Mouse (Mus musculus): ENCODE results near the gene Kcnip2. TPM values are rescaled to one million over a fixed set of nuclear protein-coding genes. Genes with fewer than 3 reads are reported as not detected.
"Not testable (repeated sequence)": the region's sequence is repeated elsewhere in the genome, so short reads cannot be mapped to it uniquely, and the experiment has no call there.

Gene Kcnip2
- total RNA-seq, 2 experiments from 2014 or later, result 0.52 to 3.6 TPM

GRCm38 (mm10) chr19:45813263-45813662, 2.6 kb downstream of the Kcnip2 start:
- ATAC-seq (replicated peaks; ENCODE audit: low FRiP score, low TSS enrichment, poor library complexity, severe bottlenecking), result no peak

GRCm38 (mm10) chr19:45812673-45813252, 3.1 kb downstream of the Kcnip2 start:
- ATAC-seq (replicated peaks; ENCODE audit: low FRiP score, low TSS enrichment, poor library complexity, severe bottlenecking), result no peak

- ATAC-seq (replicated peaks; ENCODE audit: low FRiP score, low TSS enrichment, poor library complexity, severe bottlenecking), result peak; percentile 91
Observed at GRCm38 (mm10) chr19:45812115-45812514, 3.7 kb downstream of the Kcnip2 start.

GRCm38 (mm10) chr19:45811028-45811674, 4.7 kb downstream of the Kcnip2 start:
- ATAC-seq (replicated peaks; ENCODE audit: low FRiP score, low TSS enrichment, poor library complexity, severe bottlenecking), result no peak

GRCm38 (mm10) chr19:45807732-45808131, 8.1 kb downstream of the Kcnip2 start:
- no peak for ATAC-seq (replicated peaks; ENCODE audit: low FRiP score, low TSS enrichment, poor library complexity, severe bottlenecking)

- ATAC-seq (replicated peaks; ENCODE audit: low FRiP score, low TSS enrichment, poor library complexity, severe bottlenecking), result not testable (repeated sequence)
Observed at GRCm38 (mm10) chr19:45805817-45806216, 10.0 kb downstream of the Kcnip2 start.

GRCm38 (mm10) chr19:45804593-45805368, 11.1 kb downstream of the Kcnip2 start:
- peak; percentile 81 for ATAC-seq (replicated peaks; ENCODE audit: low FRiP score, low TSS enrichment, poor library complexity, severe bottlenecking)

- 0 out of 2 replicates have a peak, but pooled peaks have one; percentile 13 for ATAC-seq (replicated peaks; ENCODE audit: low FRiP score, low TSS enrichment, poor library complexity, severe bottlenecking)
Observed at GRCm38 (mm10) chr19:45803408-45803807, 12.5 kb downstream of the Kcnip2 start.

- ATAC-seq (replicated peaks; ENCODE audit: low FRiP score, low TSS enrichment, poor library complexity, severe bottlenecking), result peak; percentile 80
Observed at GRCm38 (mm10) chr19:45802702-45803101, 13.2 kb downstream of the Kcnip2 start.

GRCm38 (mm10) chr19:45796879-45797278, 19.0 kb downstream of the Kcnip2 start:
- no peak for ATAC-seq (replicated peaks; ENCODE audit: low FRiP score, low TSS enrichment, poor library complexity, severe bottlenecking)

- no peak for ATAC-seq (replicated peaks; ENCODE audit: low FRiP score, low TSS enrichment, poor library complexity, severe bottlenecking)
Observed at GRCm38 (mm10) chr19:45796061-45796556, 19.8 kb downstream of the Kcnip2 start.

- no peak for ATAC-seq (replicated peaks; ENCODE audit: low FRiP score, low TSS enrichment, poor library complexity, severe bottlenecking)
Observed at GRCm38 (mm10) chr19:45795406-45795944, 20.4 kb downstream of the Kcnip2 start.

- ATAC-seq (replicated peaks; ENCODE audit: low FRiP score, low TSS enrichment, poor library complexity, severe bottlenecking), result no peak
Observed at GRCm38 (mm10) chr19:45794718-45795117, 21.1 kb downstream of the Kcnip2 start.

GRCm38 (mm10) chr19:45792404-45792803, 23.5 kb downstream of the Kcnip2 start:
- no peak for ATAC-seq (replicated peaks; ENCODE audit: low FRiP score, low TSS enrichment, poor library complexity, severe bottlenecking)

GRCm38 (mm10) chr19:45789888-45790874, 25.7 kb downstream of the Kcnip2 start:
- peak; percentile 73 for ATAC-seq (replicated peaks; ENCODE audit: low FRiP score, low TSS enrichment, poor library complexity, severe bottlenecking)

- no peak for ATAC-seq (replicated peaks; ENCODE audit: low FRiP score, low TSS enrichment, poor library complexity, severe bottlenecking)
Observed at GRCm38 (mm10) chr19:45789365-45789764, 26.5 kb downstream of the Kcnip2 start.

GRCm38 (mm10) chr19:45788337-45788736, 27.5 kb downstream of the Kcnip2 start:
- no peak for ATAC-seq (replicated peaks; ENCODE audit: low FRiP score, low TSS enrichment, poor library complexity, severe bottlenecking)

GRCm38 (mm10) chr19:45787450-45787849, 28.4 kb downstream of the Kcnip2 start:
- no peak for ATAC-seq (replicated peaks; ENCODE audit: low FRiP score, low TSS enrichment, poor library complexity, severe bottlenecking)

GRCm38 (mm10) chr19:45785470-45785869, 30.4 kb downstream of the Kcnip2 start:
- ATAC-seq (replicated peaks; ENCODE audit: low FRiP score, low TSS enrichment, poor library complexity, severe bottlenecking), result no peak
